Mouse (Mus musculus) CD4-positive, CD25-positive, alpha-beta regulatory T cell, adult 2 months (primary cell): ENCODE measurements at regions not wholly inside any gene's neighbourhood (a gene's known extent, or its start where the extent isn't known, plus 50 kb on each side); places are given as distances from the start of the nearest gene placed in this dataset.

Experiments used
- DNase-seq: peaks from one replicate; pipeline ENCODE4 v3.0.0-alpha.2; 2012; ENCODE audit warnings: low read depth, low spot score

DNA sequence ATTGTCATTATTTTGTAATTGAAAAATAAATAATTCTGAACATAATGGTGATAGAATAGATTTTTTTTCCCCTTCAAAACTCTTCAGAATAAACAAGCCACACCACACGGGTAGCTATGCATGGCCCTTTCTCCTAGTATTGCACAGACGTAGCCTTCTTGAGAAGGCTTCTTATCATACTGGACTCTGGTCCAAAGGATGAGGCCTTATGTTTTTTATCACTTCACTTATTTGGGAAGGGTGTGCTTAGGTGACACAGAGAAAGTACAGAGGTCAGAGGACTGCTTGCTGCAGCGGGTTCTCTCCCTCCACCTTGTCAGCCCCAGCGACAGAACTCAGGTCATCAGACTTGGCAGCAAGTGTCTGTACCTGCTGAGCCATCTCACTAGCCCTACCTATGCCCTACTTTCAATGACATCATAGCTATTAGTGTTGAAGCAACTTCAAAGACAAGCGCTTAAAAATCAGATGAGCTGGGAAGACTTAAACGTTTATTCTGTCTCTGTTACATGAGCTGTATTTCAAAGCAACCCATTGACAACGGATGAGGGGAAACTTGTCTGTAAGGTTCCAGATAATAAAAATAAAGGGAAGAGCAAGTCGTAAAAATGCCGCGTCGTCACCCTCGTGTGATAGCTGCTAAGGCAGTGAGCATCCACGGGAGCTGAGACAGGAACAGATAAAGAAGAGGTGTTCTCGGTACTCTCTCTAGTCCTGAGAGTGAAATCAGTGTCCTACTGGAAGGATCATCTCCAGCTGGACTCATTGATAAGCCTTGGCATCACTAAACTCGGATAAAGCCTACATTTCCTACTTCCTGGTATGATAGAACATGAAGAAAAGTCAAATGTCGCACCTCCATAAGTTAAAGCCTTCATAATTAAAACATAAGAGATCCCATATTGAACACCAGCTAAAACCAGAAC lies 226.2 kb downstream of the Sp3 start:
- DNase-seq = no peak

DNA sequence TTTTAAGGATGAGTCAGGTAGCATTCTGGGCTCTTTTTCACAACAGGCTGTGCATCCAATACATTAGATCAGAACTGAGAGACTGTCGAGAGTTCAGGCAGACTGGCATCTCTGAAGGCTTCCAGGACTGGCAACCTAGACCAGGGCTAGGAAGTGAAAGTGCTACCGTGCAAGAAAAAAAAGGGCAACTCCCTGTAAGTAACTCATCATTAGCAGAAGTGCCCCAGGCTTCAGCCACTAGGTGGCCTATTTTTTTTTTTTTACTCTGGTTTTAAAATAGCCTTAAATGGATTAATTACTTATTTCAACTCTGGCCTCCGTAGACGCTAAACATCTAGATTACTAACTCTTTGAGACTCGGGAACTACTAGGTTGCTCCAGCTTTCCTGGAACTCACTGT lies 216.8 kb downstream of the Sp3 start:
- DNase-seq = peak; percentile 17

DNA sequence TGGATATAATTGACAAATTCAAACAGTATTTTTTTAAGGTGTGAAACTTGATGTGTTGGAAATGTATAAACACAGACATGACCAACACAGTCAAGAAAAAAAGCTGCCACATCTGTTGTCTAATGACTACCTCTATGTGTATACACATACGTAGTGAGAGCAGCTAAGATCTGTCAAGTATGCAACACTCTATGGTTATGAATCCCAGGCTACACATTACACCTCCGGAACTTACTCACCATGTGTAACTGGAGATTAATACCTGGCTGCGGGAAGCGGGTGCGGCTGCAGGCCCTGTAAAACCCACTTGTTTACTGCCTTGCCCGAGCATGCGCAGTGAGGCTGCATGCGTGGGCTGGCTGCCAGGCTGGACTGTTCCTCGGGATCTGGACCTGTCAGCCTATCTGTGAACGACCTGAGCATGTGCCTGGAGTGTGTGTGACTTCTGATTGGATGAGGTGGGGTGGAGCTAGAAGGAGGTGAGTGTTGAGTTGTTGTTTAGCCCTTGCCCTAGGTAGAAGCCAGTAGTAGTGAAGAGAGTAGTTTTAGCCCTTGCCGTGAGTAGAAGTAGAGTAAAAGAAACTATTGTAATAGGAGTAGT lies 211.1 kb downstream of the Sp3 start:
- DNase-seq = no peak

DNA sequence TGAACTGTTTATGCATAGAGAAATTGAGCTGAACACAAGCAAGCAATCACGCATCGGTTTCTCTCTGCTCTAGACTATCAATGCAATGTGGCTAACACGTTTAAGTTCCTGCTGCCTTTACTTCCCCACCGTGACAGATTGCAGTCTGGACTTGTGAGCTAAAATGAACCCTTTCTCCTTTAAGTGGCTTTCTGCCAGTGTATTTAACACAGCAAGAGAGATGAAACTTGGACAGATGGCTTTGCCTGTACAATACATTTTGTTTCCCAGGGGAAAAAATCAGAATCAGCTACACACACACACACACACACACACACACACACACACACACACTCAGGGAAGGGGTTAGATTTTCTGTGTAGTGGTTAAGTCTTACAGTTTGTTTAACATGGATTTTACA lies 206.8 kb downstream of the Sp3 start:
- DNase-seq = no peak

DNA sequence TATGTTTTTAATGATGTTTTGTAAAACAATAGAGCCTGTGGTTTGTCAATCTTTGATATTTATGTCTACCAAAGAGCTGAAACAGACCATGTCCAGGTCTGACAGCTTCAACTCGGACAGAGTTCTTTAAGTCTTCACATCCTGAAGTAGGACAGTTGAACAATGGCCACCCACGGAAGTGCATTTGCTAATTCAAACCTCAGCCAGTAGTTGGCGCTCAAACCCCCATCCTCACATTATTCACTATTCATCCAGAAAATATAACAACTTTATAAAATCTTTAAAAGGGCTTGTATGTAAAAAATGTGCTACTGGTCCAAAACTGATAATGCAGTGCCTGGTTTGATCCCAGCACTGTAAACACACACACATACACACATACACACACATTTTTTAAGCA lies 202.9 kb downstream of the Sp3 start:
- peak; percentile 75 for DNase-seq

DNA sequence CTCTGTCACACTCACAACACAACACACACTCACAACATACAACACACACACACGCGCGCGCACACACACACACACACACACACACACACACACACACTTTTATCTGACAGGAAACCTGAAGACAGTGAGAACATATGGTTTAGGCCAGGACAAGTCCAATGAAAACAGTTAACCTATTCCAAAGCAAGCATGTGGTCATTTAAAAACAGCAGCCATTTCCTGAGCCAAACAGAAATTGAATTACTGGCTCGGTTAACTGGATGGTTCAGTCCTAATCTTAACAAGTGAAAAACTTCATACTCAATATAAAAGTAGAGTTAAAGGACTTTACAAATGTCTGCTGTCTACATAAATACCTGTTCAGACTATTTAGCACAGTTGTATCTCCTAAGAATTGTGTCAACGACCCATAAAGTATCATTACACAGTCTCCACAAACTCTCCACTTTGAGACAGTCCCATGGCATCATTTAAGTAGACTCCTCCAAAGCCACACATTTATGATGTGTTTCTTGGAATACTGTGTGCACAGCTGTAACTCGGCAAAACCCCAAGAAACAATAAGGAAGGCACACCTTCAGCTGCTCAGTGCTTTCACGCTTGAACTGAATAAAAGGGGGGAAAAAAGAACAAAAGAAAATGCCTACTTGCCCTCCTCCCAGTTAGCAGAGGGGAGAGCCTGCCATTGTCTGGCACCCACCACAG lies 202.3 kb downstream of the Sp3 start:
- DNase-seq = no peak

DNA sequence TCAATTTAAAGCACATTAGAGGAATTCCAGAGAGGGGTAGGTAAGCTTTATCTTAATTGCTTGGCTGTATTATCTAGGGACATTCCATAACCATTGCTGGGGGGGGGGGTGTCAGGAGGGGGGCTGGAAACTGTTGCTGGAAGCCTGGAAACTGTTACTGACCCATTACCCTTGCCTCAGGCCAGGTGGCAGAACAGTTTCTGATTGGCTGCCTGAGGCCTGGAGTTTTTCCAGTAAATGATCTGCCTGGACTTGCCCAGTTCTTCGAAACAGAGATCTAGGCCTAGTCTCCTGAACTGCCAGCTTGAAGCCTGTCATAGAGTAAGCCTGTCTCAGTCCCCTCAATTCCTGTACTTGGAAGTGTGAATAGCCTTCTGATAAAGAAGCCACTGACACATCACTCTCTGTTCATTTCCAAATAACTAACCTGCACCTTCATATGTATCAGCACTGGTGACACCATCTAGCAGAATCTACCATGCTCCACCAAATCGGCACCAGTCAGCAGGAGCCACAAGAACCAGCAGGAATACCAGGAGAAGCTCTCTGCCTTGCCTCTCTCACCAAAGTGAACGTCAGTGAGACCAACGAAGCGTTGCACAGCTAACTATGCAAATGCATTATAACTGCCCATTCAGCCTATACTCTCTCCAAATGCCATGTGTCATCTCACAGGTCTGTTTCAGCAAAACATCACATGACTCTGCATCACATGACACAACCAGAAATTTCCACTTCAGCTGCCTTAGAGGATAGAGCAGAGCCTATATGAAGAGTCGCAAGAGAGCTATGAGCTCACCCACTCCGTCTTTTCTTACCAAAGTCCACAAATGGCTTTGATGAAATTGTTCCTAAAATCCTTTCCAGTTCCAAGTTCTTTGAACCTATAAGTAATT lies 200.7 kb downstream of the Sp3 start:
- no peak for DNase-seq

DNA sequence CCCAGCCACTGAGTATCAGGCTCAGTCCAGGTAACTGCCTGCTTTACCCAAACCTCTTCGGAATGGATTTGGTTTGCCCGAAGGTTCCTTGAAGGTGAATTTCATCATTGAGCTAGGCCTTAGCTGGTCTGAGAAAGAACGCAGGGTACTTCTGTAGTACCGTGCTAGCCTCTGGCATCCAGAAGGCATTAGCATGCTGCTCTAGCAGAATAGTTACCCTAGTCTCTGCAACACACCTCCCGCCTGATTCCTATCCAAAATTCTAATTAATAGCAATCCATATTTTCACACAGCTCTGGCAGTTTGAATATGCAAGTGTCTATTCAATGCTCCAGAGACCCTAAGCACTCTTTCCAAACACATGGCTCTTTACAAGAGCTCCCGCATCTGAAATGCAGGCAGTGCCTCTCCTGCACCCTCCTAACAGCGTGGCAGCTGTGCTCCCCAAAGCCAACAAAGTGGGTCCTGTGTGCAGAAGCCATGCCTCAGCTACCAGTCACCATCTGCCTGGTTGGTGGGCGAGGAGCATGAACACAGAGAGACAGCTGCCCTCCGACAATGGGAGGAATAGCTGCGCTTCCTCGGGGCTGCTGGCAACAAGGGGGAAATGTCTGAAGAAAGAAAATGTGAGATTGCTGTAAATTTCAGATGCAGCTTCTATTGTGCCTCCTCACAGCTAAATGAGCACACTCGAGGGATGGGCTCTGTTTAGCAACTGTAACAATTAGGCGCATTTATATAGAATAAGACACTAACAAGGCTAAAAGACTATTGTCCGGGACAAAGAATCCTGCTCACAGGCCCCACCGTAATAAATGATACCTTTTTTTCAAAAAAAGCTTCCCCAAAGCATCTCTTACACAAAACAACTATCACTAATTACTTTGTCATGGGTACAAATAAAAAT lies 198.6 kb downstream of the Sp3 start:
- DNase-seq = no peak

DNA sequence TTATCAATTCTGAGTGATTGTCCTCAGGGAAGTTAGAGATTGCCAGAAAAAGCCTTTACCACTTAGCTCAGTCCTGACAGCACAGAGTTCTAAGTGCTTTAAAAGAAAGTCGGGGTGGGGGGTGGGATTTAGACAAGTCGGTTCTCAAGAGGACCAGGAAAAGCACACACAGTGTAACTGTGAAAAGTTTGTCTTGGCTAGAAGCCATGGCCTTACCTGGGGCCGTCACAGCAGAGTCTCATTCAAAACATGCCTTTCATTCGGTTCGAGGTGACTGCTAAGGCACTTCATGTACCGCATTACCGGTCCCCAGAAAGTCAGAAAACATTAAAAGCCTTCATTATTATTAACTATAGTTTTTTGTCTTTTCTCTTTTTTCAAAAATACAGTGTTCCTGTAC lies 197.9 kb downstream of the Sp3 start:
- DNase-seq = no peak

DNA sequence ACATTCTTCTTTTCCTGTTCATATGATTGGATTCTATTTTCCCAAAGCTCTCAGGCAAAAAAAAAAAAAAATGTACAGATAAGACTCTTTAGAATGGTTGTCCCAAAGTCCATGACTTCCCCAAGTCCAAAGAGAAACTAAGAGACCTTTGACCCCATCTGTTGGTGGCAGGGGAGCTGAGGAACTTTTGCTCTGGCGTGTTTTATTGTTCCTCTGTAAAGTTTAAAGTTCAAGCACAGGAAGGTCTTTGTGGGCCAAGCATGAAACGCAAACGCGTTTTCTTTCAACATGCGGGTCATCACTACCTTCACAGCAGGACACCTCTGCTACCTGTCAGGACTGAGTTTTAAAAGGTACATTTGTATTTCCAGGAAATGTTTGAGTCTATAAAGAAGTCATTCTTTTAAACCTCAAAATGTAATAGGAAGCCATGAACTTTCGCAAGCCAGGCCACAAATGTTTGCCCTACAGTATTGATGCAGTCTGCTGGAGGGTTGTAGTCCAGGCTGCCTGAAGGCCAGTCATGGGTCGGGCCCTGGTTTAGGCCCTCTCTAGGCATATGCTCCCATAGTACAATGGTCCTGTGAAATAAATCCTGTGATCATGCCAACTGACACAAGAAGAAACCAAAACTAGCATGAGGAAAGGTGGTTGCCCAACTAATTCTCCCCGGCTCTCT lies 194.7 kb downstream of the Sp3 start:
- DNase-seq = no peak

DNA sequence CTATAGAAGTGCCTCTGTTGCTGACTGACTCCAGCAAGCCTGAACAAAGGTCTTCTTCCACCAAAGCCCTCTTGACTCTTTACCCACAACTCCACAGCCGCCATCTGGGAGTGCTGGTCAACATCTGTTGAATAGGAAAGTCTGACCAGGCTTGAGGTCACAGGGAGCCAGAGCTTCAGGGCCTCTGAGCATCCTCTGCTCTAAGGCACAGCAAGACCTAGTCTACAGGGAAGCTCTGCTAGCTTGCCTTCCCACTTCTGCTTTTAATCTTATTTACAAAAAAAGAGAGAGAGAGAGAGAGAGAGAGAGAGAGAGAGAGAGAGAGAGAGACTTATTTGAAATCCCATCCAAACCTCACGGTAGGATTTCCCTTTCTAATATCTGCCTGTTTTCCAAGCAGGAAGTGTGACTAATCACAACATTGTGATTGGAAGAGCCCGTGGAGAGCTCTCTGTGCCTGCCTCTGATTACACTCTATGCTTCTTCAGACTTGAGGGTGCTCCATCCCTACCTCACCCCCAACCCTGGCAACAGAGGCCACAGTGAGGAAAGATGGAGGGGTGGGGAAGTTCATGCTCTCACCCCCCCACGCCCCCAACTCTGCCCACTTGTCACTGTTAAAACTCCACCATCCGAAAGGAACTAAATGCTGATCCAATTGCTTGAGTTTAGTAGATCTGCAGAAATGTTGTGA lies 194.1 kb downstream of the Sp3 start:
- no peak for DNase-seq

DNA sequence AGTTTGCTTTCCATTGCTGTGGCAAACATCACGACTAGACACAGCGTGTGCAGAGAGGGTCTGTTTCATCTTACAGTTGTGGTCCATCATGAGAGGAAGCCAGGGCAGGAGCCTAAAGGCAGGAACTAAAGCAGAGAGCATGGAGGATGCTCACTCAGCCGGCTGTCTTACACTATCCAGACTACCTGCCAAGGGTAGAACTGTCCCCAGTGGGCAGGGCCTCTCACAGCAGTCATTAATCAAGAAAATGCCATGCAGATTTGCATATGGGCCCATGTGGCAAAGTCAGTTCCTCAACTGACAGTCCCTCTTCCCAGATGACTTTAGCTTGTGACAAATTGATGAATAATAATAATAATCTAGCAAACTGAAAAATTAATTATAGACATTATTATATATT lies 192.6 kb downstream of the Sp3 start:
- no peak for DNase-seq

DNA sequence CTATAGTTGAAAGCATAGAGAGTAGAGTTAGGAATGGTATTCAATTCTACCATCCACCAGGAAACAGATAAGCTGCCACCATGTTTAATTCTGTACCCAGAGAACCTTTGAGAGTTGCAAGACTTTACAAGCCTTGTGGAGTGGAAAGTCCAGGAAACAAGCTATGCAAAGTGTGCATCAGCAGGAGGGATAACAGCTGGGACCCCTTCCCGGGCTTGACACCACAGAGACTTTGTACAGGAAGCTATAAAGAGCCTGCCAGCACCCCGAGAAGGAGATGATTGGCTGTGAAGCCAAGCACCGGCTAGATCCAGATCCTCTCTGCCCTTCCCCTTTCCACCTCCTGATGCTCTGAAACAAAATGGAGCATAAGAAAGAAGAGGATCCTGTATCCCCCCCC lies 188.8 kb downstream of the Sp3 start:
- DNase-seq = no peak

DNA sequence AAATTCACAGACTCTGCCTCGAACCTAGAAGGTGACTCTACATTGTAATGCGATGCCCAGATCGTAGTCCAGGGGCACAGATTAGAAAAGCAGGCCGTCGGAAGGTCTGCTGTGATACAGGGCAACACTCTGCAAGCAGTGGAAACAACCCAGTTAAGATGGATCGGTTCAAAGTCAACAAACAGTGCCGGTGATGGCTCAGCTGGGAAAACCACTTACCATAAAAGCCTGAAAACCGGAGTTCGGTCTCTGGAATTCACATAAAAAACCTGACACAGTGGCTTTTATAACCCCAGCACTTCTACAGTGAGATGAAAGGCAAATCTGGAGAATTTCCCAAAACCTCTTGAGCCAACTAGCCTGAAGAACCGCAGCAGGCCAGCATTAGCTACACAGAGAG lies 186.8 kb downstream of the Sp3 start:
- DNase-seq = no peak

DNA sequence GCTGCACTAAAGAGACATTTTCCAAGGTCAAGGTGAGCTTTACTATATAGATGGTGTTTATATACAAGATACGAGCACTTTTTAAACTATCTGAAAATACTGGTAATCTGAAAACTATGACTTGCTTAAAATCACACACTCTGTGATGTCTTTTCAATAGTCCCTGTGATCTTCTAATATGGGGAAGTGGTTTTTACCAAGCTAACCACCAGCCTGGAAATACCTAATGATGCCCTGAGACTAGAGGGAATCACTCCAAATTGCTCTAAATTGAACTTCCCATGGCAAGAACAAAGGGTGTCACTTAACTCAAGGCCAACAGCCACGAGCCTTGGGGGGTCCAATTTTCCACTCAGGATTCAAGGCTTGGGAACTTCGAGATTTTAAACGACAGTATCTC lies 185.7 kb downstream of the Sp3 start:
- no peak for DNase-seq

DNA sequence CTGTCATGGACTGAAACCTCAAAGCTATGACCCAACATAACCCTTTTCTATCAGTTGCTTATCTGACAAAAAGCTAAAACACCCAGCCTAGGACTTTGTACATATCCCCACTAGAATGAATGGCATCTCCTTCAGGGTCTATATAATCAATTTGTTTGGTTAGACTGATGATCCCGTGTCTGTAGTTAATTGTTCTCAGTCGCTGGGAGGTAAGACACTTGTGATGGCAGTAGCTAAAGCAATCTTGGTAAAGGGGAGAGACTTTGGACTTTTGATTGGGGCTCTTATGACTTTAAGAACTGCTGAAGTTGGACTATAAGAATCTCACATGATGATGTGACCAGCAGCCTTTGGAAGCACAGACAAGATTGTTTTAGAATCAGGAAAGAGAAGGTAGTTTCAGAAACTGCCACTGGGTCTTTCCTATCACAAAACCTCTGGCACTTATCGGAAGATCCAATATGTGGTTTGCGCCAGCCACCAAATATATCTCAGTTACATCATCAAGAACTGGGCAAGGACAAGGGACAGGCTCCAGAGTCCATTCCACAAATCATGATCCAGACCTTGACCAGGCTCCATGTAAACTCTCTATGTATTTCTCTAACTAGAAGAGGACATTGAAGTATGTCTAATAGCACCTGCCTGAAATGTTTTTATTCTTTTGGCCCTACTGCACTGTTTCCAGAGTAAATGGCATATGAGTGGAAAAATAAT lies 183.1 kb downstream of the Sp3 start:
- DNase-seq = no peak

DNA sequence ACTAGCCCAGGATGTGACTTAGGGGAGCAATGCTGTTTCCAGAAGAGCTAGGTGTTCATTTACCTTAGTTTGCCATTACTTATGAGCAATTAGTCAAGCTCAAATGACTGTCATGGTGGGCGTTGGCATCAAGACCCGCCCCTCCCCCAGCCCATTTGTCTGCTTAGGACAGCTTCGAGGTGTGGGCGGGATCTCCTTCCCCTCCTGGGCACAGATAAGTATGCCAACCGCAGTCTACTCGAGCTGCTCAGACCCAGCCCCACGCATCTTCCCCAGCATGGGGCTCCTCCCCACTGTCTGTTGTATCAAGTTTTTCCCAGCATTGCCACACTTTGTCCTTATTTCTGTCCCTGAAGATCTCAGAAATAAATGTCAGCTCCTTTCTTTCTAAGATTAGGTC lies 179.6 kb downstream of the Sp3 start:
- DNase-seq = peak; percentile 9

DNA sequence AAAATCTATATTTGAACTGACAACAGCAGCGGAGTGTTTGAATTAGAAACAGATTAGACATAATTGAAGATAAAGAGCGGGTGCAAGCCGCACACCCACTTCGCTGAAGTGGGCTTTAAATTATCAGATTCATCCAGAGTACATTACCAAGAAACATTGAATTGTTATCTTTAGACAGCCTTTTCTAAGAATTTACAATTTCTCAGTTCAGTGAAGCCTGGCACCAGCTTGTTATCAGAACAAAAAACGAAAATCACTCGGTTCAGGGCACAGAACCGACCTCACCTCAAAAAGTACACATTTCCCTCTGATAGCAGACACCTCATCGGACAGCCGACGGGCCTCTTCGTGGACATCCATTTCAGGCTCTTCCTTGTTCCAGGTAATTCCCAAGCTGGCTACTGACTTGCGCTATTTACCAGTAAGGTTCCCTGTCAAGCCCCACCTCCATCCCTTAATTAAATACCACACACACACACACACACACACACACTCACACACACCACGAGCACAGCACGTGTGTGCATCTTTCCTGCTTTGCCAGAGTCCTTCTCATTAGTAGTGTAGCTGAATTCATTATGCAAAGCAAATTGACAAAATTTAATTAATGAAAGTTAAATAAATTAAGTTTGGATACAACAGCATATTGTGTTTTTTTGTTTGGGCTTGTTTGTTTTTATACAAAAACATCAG lies 166.8 kb downstream of the Sp3 start:
- peak; percentile 13 for DNase-seq
